Mouse (Mus musculus) embryonic facial prominence, embryonic 10.5 days (tissue): ENCODE measurements around the gene Cyp3a13. TPM values are rescaled to one million over a fixed set of nuclear protein-coding genes. Genes with fewer than 3 reads are reported as not detected.
"Not testable (repeated sequence)": the region's sequence is repeated elsewhere in the genome, so short reads cannot be mapped to it uniquely, and the experiment has no call there.

Source experiments
- DNase-seq: peaks from one replicate; pipeline ENCODE4 v3.0.0-alpha.2; 2017; ENCODE audit warnings: low spot score
- H3K27ac ChIP-seq: fragments of 300-500 bp; sonication (generic); replicated peaks from 2 replicates; pipeline ENCODE4 v1.5.1; 2016; ENCODE audit warnings: mild to moderate bottlenecking
- H3K27me3 ChIP-seq: fragments of 300-500 bp; sonication (generic); replicated peaks from 2 replicates; pipeline ENCODE4 v1.6.1; 2016; ENCODE audit warnings: low read depth, mild to moderate bottlenecking; ENCODE audit not compliant: poor library complexity, severe bottlenecking
- H3K36me3 ChIP-seq: fragments of 300-500 bp; sonication (generic); replicated peaks from 2 replicates; pipeline ENCODE4 v1.6.1; 2016; ENCODE audit warnings: mild to moderate bottlenecking, moderate library complexity
- H3K4me1 ChIP-seq: fragments of 300-500 bp; sonication (generic); 2 replicates; pipeline ENCODE4 v1.6.1; 2016
- H3K4me3 ChIP-seq: fragments of 300-500 bp; sonication (generic); 2 replicates; pipeline ENCODE4 v1.5.1; 2016; ENCODE audit warnings: mild to moderate bottlenecking, moderate library complexity
- H3K9me3 ChIP-seq: fragments of 300-500 bp; sonication (generic); 2 replicates; pipeline ENCODE4 v1.6.1; 2016; ENCODE audit warnings: mild to moderate bottlenecking
- WGBS: fragments of 180-500 bp; shearing (Covaris S2); methylation state at CpG from one replicate; pipeline ENCODE4 v1.1.7; 2016; 5-methylcytosine and 5-hydroxymethylcytosine counted together
- polyA plus RNA-seq: library from polyadenylated mRNA; unstranded; fragments of >200 nt; fragmentation: Nextera tagmentation; extraction: Ambion mirVana; gene quantifications from 2 replicates; pipeline ENCODE4 v1.2.1, GENCODE M21; 2016

Gene Cyp3a13
- polyA plus RNA-seq, 1 experiment from 2014 or later: not detected

GRCm38 (mm10) chr5:137914508-137914907, 6.9 kb downstream of the Cyp3a13 start:
- Histone ChIP-seq H3K27ac (no peak overlapping the region), H3K27me3 (no peaks in the 10 kb centered on the region), H3K36me3 (no peaks in the 10 kb centered on the region), H3K9me3 (no peaks in the 10 kb centered on the region), H3K4me3 (no peak overlapping the region), H3K4me1 (no peaks in the 10 kb centered on the region)
- DNase-seq: no peak

GRCm38 (mm10) chr5:137909564-137910262, 11.7 kb downstream of the Cyp3a13 start:
- Histone ChIP-seq H3K27me3 (no peaks in the 10 kb centered on the region), H3K27ac (no peak overlapping the region), H3K4me3 (no peak overlapping the region), H3K9me3 (no peaks in the 10 kb centered on the region), H3K4me1 (no peaks in the 10 kb centered on the region), H3K36me3 (no peaks in the 10 kb centered on the region)
- 87% methylated on average over 3 of the region's 3 CpGs for WGBS
- DNase-seq: no peak

GRCm38 (mm10) chr5:137897812-137898211, 23.6 kb downstream of the Cyp3a13 start:
- Histone ChIP-seq H3K27me3 (no peaks in the 10 kb centered on the region), H3K9me3 (no peaks in the 10 kb centered on the region), H3K27ac (no peak overlapping the region), H3K4me3 (no peak overlapping the region), H3K4me1 (no peaks in the 10 kb centered on the region), H3K36me3 (no peaks in the 10 kb centered on the region)
- no peak for DNase-seq
- WGBS: 88% methylated on average over 1 of the region's 1 CpGs

GRCm38 (mm10) chr5:137892954-137893353, 28.5 kb downstream of the Cyp3a13 start:
- 69% methylated on average over 1 of the region's 1 CpGs for WGBS
- Histone ChIP-seq H3K9me3 (no peaks in the 10 kb centered on the region), H3K4me3 (no peak overlapping the region), H3K27me3 (no peaks in the 10 kb centered on the region), H3K4me1 (no peaks in the 10 kb centered on the region), H3K36me3 (no peaks in the 10 kb centered on the region), H3K27ac (no peak overlapping the region)
- DNase-seq: no peak

- H3K4me1 ChIP-seq: no peaks in the 10 kb centered on the region
Measured at GRCm38 (mm10) chr5:137887666-137888065, 33.8 kb downstream of the Cyp3a13 start.

GRCm38 (mm10) chr5:137885894-137886293, 35.5 kb downstream of the Cyp3a13 start:
- Histone ChIP-seq H3K36me3 (no peaks in the 10 kb centered on the region), H3K27me3 (no peaks in the 10 kb centered on the region), H3K27ac (no peak overlapping the region), H3K9me3 (no peaks in the 10 kb centered on the region), H3K4me1 (no peaks in the 10 kb centered on the region), H3K4me3 (no peak overlapping the region)
- DNase-seq: peak; percentile 50
- WGBS: 7% methylated on average over 2 of the region's 2 CpGs

More at GRCm38 (mm10) chr5:137887666-137888065, 33.8 kb downstream of the Cyp3a13 start:
- 96% methylated on average over 1 of the region's 1 CpGs for WGBS
- H3K27me3 ChIP-seq: no peaks in the 10 kb centered on the region
- H3K9me3 ChIP-seq: no peaks in the 10 kb centered on the region
- no peak overlapping the region for H3K27ac ChIP-seq
- H3K36me3 ChIP-seq: no peaks in the 10 kb centered on the region
- no peak overlapping the region for H3K4me3 ChIP-seq
- no peak for DNase-seq

GRCm38 (mm10) chr5:137883345-137883744, 38.1 kb downstream of the Cyp3a13 start:
- no peaks in the 10 kb centered on the region for H3K36me3 ChIP-seq
- no peaks in the 10 kb centered on the region for H3K9me3 ChIP-seq
- no peak overlapping the region for H3K4me3 ChIP-seq
- no peak overlapping the region for H3K27ac ChIP-seq
- no peaks in the 10 kb centered on the region for H3K4me1 ChIP-seq
- 86% methylated on average over 3 of the region's 3 CpGs for WGBS
- no peaks in the 10 kb centered on the region for H3K27me3 ChIP-seq
- DNase-seq: no peak

DNA sequence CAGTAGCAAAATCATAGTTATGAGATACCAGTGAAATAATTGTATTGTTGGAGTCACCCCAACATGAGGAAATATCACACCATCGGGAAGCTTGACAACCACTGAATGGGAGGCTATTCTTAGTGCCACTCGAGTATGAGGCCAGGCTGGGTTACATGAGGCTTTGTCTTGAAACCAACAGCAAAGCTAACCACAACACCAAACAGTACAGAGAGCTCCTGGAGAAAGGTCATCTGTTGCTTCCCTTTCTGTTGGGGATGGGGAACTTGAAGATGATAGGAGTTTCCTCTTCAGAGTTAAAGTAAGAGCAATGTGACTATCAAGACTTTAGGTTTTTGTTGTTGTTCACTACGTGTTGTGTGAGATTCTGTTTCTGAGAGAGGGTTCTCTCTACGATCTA, 38.5 kb downstream of the Cyp3a13 start:
- H3K4me1 ChIP-seq: no peaks in the 10 kb centered on the region
- DNase-seq: no peak
- H3K36me3 ChIP-seq: no peaks in the 10 kb centered on the region
- WGBS: 80% methylated on average over 4 of the region's 4 CpGs
- no peak overlapping the region for H3K4me3 ChIP-seq
- no peaks in the 10 kb centered on the region for H3K27me3 ChIP-seq
- H3K9me3 ChIP-seq: no peaks in the 10 kb centered on the region
- no peak overlapping the region for H3K27ac ChIP-seq

GRCm38 (mm10) chr5:137877860-137878259, 43.6 kb downstream of the Cyp3a13 start:
- Histone ChIP-seq H3K36me3 (no peaks in the 10 kb centered on the region), H3K27me3 (no peaks in the 10 kb centered on the region), H3K9me3 (no peaks in the 10 kb centered on the region), H3K27ac (no peak overlapping the region), H3K4me3 (no peak overlapping the region), H3K4me1 (no peaks in the 10 kb centered on the region)
- WGBS: 59% methylated on average over 2 of the region's 2 CpGs
- no peak for DNase-seq

DNA sequence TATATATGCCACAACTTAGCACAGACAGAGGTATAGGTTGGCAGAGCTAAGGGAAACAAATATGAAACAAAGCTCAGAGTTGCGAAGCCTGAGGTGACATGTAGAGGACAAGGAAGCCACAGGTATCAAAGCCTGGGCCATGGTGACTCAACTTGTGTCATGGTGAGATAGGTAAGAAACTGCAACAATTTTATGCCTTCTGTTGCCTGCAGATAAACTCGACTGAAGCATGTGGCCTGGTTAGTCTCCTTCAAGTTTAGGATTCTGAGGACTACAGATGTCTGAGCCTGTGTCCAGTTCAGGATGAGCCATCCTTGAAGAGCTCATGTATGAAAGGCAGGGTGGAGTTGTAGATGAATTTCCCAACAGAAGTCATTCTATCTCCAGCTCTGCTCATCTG, 46.4 kb downstream of the Cyp3a13 start:
- 88% methylated on average over 2 of the region's 2 CpGs for WGBS
- no peak overlapping the region for H3K4me3 ChIP-seq
- H3K27ac ChIP-seq: no peak overlapping the region
- no peaks in the 10 kb centered on the region for H3K4me1 ChIP-seq
- H3K9me3 ChIP-seq: no peaks in the 10 kb centered on the region
- H3K36me3 ChIP-seq: no peaks in the 10 kb centered on the region
- no peaks in the 10 kb centered on the region for H3K27me3 ChIP-seq
- DNase-seq: no peak

DNA sequence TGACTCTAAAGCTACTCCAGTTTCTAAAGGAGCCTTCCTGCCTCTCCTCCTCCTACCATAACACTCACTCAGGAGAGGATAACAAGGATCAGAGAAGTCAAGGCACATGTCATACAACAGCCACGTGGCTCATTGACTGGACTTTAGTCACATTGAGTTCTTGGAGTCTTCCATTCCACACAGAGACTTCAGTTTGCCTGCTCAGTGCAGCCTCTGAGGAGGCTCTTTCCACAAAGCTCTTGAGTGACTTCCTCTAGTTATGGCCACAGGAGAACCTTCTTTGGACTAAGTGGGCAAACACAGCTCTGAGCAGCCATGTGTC, 49.1 kb downstream of the Cyp3a13 start:
- WGBS: 50% methylated on average over 1 of the region's 1 CpGs
- H3K4me1 ChIP-seq, DNase-seq: not testable (repeated sequence)

DNA sequence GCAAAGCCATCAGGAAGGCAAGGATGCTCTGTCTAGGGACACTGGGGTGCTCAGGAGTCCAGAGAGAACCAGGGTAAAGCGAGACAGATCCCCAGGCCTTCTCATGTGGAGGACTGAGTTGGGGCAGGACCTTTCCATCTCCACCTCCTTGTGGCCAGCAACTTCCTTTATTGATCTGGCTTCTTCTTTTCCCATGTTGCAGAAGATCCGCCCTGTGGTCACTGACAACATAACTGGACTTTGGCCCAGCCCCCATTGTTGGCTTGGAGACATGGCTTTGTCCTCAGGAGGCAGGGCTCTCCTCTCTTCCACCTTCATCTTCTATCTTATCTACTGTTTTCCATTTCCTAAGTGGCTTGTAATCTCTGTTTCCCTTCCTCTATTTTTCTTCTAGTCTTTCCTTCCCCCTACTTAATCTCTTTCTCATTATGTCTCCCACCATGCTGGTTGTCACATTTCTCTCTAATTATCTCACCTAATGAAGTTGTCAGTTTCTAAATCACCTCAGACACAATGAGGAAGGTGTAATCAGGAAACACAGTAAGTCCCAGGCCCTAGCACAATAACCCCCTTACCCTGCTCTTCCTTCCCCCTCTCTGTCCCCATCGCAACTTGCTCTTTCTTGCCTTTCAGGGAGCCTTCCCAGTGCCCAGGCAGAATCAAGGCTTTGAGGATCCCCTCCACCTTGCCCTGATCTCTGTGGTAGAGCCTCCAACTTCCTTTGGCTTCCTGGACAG, 49.6 kb downstream of the Cyp3a13 start, which contains the start of gene Pilrb2:
Gene Pilrb2 (minus strand): TSS at position 172 of the 737 bp plus-strand sequence.
- H3K4me1 ChIP-seq, H3K36me3 ChIP-seq, DNase-seq, H3K27ac ChIP-seq, H3K9me3 ChIP-seq, H3K4me3 ChIP-seq, H3K27me3 ChIP-seq: not testable (repeated sequence)
- 76% methylated on average over 3 of the region's 3 CpGs for WGBS

More for the DNA sequence above, 49.1 kb downstream of the Cyp3a13 start:
- H3K27ac ChIP-seq, H3K27me3 ChIP-seq, H3K4me3 ChIP-seq, H3K9me3 ChIP-seq, H3K36me3 ChIP-seq: not testable (repeated sequence)

GRCm38 (mm10) chr5:137868600-137868999, 52.8 kb downstream of the Cyp3a13 start:
- not testable (repeated sequence) for H3K9me3 ChIP-seq, H3K36me3 ChIP-seq, H3K4me3 ChIP-seq, DNase-seq, H3K27me3 ChIP-seq, H3K27ac ChIP-seq, H3K4me1 ChIP-seq
- WGBS: 82% methylated on average over 2 of the region's 2 CpGs
